Mouse (Mus musculus): Measurements from ENCODE around the gene Gm3106. TPM values are rescaled to one million over a fixed set of nuclear protein-coding genes. Genes with fewer than 3 reads are reported as not detected.
"Not testable (repeated sequence)": the region's sequence is repeated elsewhere in the genome, so short reads cannot be mapped to it uniquely, and the experiment has no call there.

The Gm3106 gene
- not detected for total RNA-seq (2021)
- long read RNA-seq, experiment 1, result 0 reads
- long read RNA-seq, experiment 2, result 0 reads

- intact Hi-C loops (cut with DNase I); DNase-seq: not testable (repeated sequence)
Measured at GRCm38 (mm10) chr5:94217705-94218104, at the start of gene Gm3106. TSS of gene Gm3106 (plus strand) at chr5:94218005.

Other genes starting within 250 kb of the Gm3106 start
- not detected for gene BC061212, start 147.5 kb upstream of the Gm3106 start, total RNA-seq (2021)
- not detected for gene Gm6351, start 141.6 kb upstream of the Gm3106 start, total RNA-seq (2021)
- gene A430089I19Rik, start 88.8 kb downstream of the Gm3106 start, total RNA-seq (2021), result not detected
- gene Gm6502, start 96.4 kb downstream of the Gm3106 start, total RNA-seq (2021), result not detected
- not detected for gene AA792892, start 121.7 kb downstream of the Gm3106 start, total RNA-seq (2021)
- not detected for gene Gm7682, start 227.8 kb downstream of the Gm3106 start, total RNA-seq (2021)

All from gastrocnemius, postnatal 36 days (tissue).